Mouse (Mus musculus): ENCODE data around the gene Gm21983.

The Gm21983 gene

GRCm38 (mm10) chr7:27189271-27189931, 8.5 kb upstream of the Gm21983 start:
- no peak for DNase-seq (ENCODE audit: extremely low read depth, insufficient read length, low spot score)

- DNase-seq (ENCODE audit: extremely low read depth, insufficient read length, low spot score): no peak
Observed at GRCm38 (mm10) chr7:27185986-27186385, 5.1 kb upstream of the Gm21983 start.

- DNase-seq (ENCODE audit: extremely low read depth, insufficient read length, low spot score): peak; percentile 36
Observed at GRCm38 (mm10) chr7:27184964-27185363, 4.1 kb upstream of the Gm21983 start.

- DNase-seq (ENCODE audit: extremely low read depth, insufficient read length, low spot score): no peak
Observed at GRCm38 (mm10) chr7:27182498-27182897, 1.6 kb upstream of the Gm21983 start.

GRCm38 (mm10) chr7:27180036-27180435, 850 bp downstream of the Gm21983 start:
- DNase-seq (ENCODE audit: extremely low read depth, insufficient read length, low spot score): no peak

GRCm38 (mm10) chr7:27179217-27179918, 1.5 kb downstream of the Gm21983 start:
- no peak for DNase-seq (ENCODE audit: extremely low read depth, insufficient read length, low spot score)

DNA sequence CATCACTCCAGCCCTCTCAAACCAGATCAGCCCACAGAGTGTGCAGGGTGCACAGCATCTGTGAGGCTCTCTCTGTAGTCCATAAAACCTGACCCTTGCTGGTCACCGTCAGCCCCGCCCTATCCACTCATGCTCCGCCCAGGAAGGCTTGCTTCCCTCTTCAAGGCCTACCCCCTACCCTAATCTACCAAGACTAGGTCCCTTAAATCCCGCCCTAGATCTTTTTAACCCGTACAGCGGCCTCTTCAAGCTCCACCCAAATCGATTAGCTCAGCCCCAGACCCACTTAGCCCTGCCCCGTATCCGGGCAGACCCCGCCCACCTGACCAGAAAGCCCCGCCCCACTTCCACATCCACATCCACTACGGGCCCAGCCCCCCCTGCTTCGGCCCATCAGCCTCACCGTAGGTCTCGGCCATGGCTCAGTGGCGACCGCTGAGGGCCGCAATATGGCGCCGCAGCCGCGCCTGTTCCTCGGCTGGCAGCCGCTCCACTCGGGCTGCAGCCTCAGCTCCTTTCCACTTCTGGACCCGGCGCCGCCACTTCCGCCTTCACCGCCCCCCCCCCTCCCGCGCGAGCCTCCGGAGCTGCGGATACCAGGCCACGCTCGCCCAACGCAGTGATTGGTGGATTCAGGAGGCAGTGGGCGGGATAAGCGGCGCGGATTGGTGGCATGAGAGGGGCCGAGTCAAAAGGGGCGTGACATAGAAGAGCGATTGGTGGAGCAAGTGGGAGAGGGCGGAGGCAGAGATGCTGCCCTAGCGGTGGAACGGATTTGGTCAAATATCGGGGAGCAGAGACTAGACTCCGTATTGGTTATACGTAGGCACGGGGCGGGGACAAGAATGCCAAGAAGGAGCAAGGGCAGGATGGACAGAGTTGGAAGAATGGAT, 2.3 kb downstream of the Gm21983 start, which contains the start of gene Rab4b:
Rab4b (minus strand) TSS at position 573 of the 893 bp plus-strand sequence.
- peak; percentile 98 for DNase-seq (ENCODE audit: extremely low read depth, insufficient read length, low spot score)

GRCm38 (mm10) chr7:27177942-27178323, 3.0 kb downstream of the Gm21983 start:
- DNase-seq (ENCODE audit: extremely low read depth, insufficient read length, low spot score): no peak

GRCm38 (mm10) chr7:27174896-27175295, 6.0 kb downstream of the Gm21983 start:
- DNase-seq (ENCODE audit: extremely low read depth, insufficient read length, low spot score): no peak

- DNase-seq (ENCODE audit: extremely low read depth, insufficient read length, low spot score): no peak
Observed at GRCm38 (mm10) chr7:27174496-27174895, 6.4 kb downstream of the Gm21983 start.

GRCm38 (mm10) chr7:27170981-27171380, 9.9 kb downstream of the Gm21983 start:
- DNase-seq (ENCODE audit: extremely low read depth, insufficient read length, low spot score): no peak

GRCm38 (mm10) chr7:27168371-27168770, 12.5 kb downstream of the Gm21983 start:
- DNase-seq (ENCODE audit: extremely low read depth, insufficient read length, low spot score): no peak

DNA sequence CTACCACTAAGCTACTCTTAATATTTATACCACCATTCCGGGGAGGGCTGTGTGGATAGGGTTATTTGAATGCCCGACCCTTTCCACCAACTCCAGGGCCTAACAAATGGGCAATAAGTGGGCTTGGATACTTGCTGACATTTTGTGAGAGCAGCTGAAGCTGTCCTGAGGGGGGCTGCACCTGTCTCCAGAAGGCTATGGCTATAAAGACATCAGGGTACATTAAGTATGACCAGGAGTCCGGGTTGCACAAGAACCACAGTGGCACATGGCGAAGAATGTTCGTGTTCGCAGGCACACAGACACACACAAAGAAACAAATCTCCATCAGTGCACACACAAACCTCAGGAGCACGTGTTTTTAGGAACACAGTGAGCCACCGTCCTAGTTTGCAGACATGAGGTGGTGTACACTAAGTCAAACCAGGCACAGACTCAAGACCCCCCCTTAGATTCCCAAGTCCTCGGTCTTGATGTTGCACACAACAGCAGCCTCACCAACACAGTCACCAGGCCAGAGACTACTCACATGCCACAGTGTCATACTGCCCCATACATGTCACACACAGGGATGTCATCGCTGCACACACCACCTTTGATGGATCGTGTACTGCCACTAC, 13.3 kb downstream of the Gm21983 start:
- DNase-seq (ENCODE audit: extremely low read depth, insufficient read length, low spot score): no peak

DNA sequence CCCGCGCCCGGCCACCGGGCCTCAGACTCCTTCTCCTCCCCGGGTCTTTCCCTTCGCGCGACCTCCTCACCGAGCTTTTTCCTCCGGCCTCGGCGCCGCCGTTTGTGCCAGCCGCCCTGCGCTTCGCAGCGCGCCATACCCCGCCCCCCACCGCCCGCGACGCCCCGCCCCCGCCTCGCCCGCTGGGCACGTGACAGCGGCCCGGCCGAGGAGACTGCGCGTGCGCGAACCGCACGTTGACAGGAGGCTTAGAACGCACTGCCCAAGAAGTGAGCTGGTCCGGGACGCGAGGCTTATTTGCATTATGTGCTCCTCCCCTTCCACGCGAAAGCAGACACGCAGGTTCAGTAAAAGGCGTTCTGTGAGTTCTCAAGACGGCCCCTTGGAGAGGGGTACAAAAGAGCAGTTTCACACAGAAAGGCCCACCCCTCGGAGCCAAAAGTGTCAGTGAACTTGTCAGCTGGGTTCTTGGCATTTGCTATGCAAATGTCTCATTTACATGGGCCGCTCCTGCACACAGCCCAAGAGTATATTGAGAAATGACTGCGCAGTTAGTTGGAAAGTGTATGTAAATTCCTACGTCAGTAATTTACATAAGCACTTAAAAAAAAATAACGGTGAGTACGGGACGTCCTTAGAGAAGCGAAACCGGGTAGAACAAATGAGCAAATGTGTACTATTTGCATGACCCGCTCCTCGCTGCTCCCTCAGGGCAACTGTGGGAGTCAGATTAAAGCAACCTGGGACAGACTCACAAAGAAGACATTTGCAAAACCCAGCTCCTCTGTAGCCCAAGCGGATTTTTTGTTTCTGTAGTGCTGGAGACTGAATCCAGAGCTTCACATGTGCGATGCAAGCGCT, 14.0 kb downstream of the Gm21983 start, which contains the start of gene Egln2:
Egln2 (minus strand) TSS at position 189 of the 861 bp plus-strand sequence.
- DNase-seq (ENCODE audit: extremely low read depth, insufficient read length, low spot score): peak; percentile 82

DNA sequence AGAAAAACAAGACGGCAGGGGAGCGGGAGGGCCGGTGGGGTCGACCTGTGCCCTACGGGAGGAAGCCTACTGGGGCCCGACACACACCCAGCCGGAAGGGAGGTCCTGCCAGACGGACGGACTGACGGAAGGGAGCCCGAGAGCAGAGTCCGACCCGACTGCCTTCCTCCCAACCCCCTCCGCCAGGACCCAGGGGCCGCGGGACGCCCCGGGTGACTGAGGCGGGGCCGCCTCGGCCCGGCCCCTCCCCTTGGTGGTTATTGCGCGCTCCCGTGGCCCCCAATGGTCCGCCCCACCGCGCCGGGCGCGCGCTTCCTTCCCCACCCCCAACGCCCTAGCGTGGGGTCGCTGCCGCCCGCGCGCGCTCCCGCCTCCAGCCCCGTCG, 14.7 kb downstream of the Gm21983 start:
- DNase-seq (ENCODE audit: extremely low read depth, insufficient read length, low spot score): peak; percentile 83

DNA sequence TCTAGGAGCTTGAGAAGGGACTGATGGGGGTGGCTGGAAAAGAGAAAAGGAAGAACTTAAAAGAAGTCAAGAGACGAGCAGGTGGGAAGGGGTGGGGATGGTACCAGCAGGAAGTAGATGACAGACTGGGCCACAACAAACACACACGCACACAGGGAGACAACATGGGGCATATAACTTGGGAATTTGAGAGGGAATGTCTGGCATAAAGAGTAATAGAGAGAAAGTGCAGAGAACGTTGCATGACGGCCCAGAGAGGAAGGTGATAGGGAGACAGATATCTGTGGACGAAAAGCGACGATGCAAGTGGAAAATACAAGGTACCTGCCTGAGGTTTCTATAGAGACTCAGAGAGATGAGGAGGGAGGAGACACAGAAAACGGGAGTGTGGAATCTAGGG, 15.2 kb downstream of the Gm21983 start:
- DNase-seq (ENCODE audit: extremely low read depth, insufficient read length, low spot score): no peak

- DNase-seq (ENCODE audit: extremely low read depth, insufficient read length, low spot score): no peak
Observed at GRCm38 (mm10) chr7:27165007-27165655, 15.8 kb downstream of the Gm21983 start.

- no peak for DNase-seq (ENCODE audit: extremely low read depth, insufficient read length, low spot score)
Observed at GRCm38 (mm10) chr7:27164112-27164947, 16.6 kb downstream of the Gm21983 start.

DNA sequence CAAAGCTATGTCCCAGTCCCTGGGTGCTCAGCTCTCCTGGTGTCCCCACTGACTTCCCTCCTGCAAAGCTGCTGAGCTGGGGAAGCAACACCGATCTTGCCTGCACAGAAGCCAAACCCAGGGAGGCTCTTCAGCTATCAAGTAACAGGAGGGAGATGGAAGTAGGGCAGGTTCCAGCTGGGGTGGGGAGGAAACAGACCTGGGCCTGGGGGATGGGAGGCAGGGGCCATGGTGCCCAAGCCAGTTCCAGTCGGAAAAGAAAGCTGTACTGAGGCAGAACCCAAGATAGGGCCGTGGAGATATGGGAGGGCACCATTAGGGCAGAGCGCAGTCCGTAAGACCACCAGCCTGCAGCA, 17.5 kb downstream of the Gm21983 start:
- DNase-seq (ENCODE audit: extremely low read depth, insufficient read length, low spot score): no peak

Measured in 3134 (cell line).